Mouse (Mus musculus) right cerebral cortex, adult 18-20 months (tissue): ENCODE results near the gene Plekhg2.
"Not testable (repeated sequence)": the region's sequence is repeated elsewhere in the genome, so short reads cannot be mapped to it uniquely, and the experiment has no call there.

Source experiments
- DNase-seq: peaks from one replicate; pipeline ENCODE4 v3.0.0; 2022; ENCODE audit warnings: mixed read lengths

Plekhg2 gene

DNA sequence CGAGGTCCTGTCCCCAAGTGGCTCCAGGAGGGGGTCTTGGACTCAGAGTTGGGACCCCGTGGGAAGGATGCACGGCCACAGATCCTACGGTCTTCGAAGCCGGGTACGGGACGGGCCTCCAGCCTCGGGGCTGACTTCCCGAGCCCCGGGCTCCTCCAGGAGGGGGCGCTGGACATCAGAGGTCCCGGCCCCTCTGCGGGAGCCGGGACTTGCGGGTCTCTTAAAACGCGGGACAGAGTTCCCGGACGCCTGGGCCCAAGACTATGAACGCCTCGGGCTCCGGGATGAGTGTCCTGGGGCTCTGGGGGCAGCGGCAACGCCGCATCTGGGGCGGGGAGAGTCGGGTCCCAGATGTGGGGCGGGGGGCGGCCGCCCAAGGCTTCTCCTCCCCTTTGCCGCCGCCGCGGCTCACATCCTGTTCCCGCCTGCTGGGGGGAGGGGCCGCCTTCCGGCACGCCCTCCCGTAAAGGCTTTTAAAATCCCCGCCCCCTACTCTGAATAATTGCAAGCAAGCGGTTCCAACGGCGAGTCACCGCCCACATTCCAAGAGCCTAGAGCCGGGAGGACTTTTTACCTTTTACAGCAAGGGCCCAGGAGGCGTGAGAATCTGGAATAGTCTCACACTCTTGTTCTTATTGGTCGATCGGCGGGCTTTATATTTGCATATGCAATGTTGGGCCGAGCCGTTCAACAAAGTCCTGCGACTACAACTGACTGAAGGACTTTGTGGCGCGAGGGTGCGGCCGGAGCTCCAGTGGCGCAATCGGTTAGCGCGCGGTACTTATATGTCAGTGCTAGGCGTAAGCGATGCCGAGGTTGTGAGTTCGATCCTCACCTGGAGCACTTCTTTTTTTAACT, at the start of gene Plekhg2:
Gene Plekhg2 (minus strand): TSS at position 349 of the 858 bp plus-strand sequence.
- DNase-seq = peak; percentile 92

- no peak for DNase-seq
Observed at GRCm38 (mm10) chr7:28419416-28419815, 47.0 kb upstream of the Plekhg2 start.

DNA sequence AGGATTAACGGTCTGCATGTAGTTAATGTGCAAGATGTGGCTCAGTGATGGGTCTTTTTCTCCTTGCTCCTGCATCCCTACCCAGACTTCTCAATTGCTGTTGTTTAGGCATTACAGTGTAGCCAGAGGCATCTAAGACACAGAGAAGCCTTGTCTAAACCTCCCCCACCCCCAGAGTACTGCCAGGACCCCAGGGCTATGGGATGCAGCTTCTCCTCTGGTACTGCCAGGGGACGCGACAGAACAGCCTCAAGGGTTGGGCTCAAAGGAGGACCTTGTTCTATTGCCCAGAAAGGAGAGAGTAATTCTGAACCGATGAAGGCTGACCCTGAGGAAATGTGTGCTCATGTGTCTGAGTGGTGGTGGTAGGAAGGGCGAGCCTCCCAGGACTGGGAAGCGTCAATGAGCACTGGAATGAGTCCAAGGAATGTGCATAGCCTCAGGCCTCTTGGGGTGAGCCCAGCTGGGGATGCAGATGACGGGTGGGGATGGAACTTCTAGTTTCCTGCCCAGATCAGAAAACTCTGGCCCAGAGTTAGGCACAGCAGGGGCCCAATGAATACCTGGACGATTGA, 45.8 kb upstream of the Plekhg2 start:
- no peak for DNase-seq

GRCm38 (mm10) chr7:28417368-28417767, 45.0 kb upstream of the Plekhg2 start:
- DNase-seq = no peak

- no peak for DNase-seq
Observed at GRCm38 (mm10) chr7:28412826-28413225, 40.4 kb upstream of the Plekhg2 start.

- no peak for DNase-seq
Observed at GRCm38 (mm10) chr7:28410841-28411475, 38.6 kb upstream of the Plekhg2 start.

GRCm38 (mm10) chr7:28401942-28402341, 29.5 kb upstream of the Plekhg2 start:
- DNase-seq = no peak

DNA sequence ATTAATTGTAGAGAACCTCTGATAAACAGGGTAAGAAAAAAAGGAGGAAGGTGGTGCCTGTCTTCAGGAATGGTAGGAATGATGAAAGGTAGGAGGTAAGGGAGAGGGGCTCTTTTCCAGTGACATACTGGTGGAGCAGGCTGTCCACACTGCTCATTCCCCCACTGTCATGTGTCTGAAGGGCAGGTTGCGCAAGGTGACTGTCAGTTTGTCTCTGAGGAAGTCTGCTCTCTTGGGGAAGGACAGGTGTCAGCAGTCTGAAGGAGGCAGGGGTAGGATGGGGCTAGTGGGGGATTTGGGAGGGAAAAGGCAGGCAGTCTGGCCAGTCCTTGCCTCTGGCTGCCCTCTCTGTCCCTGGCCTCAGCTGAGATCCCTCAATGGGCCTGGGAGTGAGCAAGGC, 28.6 kb upstream of the Plekhg2 start:
- no peak for DNase-seq

DNA sequence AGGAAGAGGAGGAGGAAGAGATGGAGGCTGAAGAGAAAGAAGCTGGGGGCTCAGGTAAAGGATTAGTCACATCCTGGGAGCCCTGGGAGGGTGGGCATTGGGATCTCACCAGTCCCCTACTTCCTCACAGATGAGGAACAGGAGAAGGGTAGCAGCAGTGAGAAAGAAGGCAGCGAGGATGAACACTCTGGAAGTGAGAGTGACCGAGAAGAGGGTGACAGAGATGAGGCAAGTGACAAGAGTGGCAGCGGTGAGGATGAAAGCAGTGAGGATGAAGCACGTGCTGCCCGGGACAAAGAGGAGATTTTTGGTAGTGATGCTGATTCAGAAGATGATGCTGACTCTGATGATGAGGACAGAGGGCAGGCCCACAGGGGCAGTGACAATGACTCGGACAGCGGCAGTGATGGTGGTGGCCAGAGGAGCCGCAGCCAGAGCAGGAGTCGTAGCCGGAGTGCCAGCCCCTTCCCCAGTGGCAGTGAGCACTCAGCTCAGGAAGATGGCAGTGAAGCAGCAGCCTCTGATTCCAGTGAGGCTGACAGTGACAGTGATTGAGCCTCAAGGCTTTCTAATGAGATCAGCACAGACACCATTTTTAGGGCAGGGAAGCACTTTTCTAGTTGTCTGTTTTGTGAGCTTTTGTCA, 26.4 kb upstream of the Plekhg2 start:
- no peak for DNase-seq

DNA sequence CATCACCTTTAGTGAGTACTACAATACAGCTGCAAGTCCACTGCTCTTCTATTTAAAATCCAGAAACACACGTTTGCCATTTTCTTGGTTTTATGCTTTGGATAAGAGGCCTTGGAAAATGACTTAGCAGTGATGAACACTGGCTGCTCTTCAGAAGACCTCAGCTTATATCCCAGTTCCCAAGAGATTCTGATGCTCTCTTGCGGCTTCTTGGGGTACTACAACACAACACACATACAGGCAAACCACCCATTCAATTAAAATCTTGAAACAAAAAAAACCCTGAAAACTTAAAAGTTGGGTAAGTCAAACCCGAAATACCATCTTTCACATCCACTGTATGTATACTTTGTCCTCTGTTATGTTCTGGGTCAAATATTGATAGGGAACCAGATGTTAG, 25.6 kb upstream of the Plekhg2 start:
- DNase-seq = no peak

GRCm38 (mm10) chr7:28395425-28395824, 23.0 kb upstream of the Plekhg2 start:
- no peak for DNase-seq

DNA sequence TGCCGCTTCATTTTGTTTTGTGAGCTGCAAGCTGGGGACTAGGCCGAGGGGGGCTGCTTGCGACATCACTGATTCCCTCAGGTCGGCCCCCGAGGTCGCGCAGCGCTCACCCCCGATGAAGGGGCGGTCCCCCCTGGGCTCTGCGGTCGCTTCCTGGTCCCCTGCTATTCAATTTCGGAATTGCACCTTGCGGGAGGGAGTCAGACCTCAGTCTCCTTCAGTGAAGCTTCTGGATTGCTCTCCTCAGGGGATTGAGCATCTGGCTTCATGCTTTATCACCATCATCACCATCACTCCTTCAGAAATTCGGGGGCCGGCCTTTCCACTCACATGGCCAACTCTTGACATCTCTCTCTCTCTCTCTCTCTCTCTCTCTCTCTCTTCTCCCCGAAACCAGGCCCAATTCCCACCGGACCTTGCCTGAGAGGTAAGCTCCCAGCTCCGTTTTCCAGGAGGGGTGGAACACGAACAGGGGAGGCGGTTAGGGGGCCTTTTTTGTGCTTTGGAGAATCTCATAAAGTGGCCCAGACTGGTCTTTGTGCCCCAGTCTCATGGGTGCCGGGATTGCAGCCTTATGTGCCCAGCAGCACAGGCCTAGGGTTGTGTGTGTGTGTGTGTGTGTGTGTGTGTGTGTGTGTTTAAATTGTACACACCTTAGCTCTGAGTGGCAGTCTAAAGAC, 21.0 kb upstream of the Plekhg2 start:
- no peak for DNase-seq

- DNase-seq = peak; percentile 99
Observed at GRCm38 (mm10) chr7:28392429-28393271, 20.3 kb upstream of the Plekhg2 start, which contains the start of the genes Med29 and Paf1. Med29 (minus strand) TSS chr7:28392708. Paf1 (plus strand) TSS chr7:28392951.

- DNase-seq = no peak
Observed at GRCm38 (mm10) chr7:28390331-28390730, 17.9 kb upstream of the Plekhg2 start.

DNA sequence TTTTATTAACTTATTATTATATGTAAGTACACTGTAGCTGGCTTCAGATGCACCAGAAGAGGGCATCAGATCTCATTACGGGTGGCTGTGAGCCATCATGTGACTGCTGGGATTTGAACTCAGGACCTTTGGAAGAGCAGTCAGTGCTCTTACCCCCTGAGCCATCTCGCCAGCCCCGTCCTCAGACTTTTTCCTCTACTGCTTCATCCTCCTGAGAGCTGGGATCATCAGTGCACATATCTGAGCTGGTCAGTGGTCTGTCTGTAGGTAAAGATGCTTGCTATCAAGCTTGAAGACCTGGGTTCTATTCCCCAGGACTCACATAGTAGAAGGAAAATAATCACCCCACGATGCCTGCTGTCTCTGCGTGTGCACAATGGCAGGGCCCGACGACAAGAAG, 15.0 kb upstream of the Plekhg2 start:
- not testable (repeated sequence) for DNase-seq

- not testable (repeated sequence) for DNase-seq
Observed at GRCm38 (mm10) chr7:28386877-28387276, 14.5 kb upstream of the Plekhg2 start.

- peak; percentile 79 for DNase-seq
Observed at GRCm38 (mm10) chr7:28386462-28386861, 14.1 kb upstream of the Plekhg2 start.

GRCm38 (mm10) chr7:28386007-28386406, 13.6 kb upstream of the Plekhg2 start:
- no peak for DNase-seq

DNA sequence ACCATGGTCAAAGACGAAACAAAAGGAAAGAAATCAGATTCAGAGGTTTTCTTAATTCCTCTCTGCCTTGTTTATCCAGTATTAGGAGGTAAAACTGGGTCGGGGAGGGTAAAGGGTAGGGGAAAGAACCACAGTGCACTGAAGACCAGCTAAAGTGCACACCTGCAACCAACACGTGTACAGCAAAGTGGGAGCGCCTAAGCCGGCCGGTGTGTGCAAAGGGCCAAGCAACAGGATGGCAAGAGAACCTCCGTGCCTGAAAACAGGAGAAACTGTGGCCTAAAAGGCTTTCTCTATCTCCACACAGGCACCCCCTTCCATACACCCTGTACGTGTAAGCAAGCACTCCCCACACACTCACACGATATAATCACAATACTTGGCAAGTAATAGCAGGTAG, 12.8 kb upstream of the Plekhg2 start:
- no peak for DNase-seq

GRCm38 (mm10) chr7:28384162-28384561, 11.8 kb upstream of the Plekhg2 start:
- DNase-seq = no peak

DNA sequence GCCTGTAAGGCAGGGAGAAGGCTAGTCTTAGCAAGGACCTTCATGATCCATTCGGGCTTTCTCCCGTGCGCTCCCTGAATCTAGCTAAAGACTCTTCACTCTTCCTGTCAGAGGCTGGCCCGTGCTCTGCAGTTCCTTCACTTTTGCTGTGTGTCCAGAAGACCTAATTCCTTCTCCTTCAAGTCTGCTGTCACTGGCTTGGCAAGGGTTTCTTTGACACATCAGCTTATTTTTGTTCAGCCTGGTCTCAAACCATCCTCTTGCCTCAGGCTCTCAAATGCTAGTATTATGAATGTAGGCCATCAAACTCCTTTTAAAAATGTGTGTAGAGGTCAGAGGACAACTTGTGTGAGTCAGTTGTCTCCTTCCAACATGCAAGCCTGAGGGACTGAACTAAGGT, 11.2 kb upstream of the Plekhg2 start:
- DNase-seq = no peak

GRCm38 (mm10) chr7:28382981-28383396, 10.6 kb upstream of the Plekhg2 start:
- DNase-seq = peak; percentile 82
